In the genomic region with DNA sequence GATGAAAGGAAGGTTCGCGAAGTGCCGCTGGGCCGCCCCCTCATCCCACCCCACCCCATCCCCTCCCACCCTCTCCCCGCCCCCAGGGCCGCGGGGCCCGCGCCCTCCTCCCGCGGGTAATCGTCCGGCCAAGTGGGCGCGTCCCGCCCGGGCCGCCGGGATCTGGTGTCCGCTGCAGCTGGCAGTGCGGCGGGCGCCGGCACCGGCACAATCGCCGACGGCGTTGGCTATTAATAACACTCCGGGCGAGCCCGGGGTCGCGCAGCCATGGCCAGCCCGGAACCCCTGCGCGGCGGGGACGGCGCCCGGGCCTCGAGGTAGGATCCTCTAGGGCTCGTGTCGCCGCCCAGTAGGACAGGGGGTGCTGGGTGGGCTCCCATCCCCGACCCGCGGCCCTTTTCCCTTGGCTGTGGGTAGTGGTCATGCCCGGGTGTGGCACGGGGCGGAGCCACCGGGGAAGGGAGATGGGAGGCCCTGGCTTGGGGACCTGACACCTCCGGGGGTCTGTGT, we compare ENCODE assay signal across 8 mouse cellular contexts. TPM values are rescaled to one million over a fixed set of nuclear protein-coding genes. Genes with fewer than 3 reads are reported as not detected.
DNase-seq lines count a peak whose midpoint lies in the region; ATAC-seq lines count a peak whose summit lies in the region.

TSS of gene Sync (plus strand) at position 146 of the 510 bp plus-strand sequence.

- H3K4me2 ChIP-seq in intestine, embryonic 16.5 days (ENCODE audit: low read depth, low read length) = peak within 1 kb of the TSS; percentile 100
- H3K4me2 ChIP-seq in midbrain, embryonic 15.5 days = peak within 1 kb of the TSS; percentile 95

- 1% methylated on average over 41 of the region's 53 CpGs for WGBS in intestine, embryonic 16.5 days
- under 1% methylated on average over 47 of the region's 53 CpGs for WGBS in midbrain, embryonic 15.5 days

- H3K9ac ChIP-seq in intestine, embryonic 16.5 days (ENCODE audit: low read depth, low read length) = peak within 1 kb of the TSS; percentile 72
- peak within 1 kb of the TSS; percentile 51 for H3K9ac ChIP-seq in midbrain, embryonic 15.5 days

- ATAC-seq in intestine, embryonic 16.5 days = peak; percentile 49
- no peak; the same call in 1 of the 2 replicates for ATAC-seq in midbrain, embryonic 15.5 days (replicated peaks)
- no peak for ATAC-seq in megakaryocyte-erythroid progenitor cell, adult 5-6 weeks (replicated peaks; ENCODE audit: low FRiP score, low TSS enrichment, poor library complexity, severe bottlenecking)

- DNase-seq in left cerebral cortex, postnatal 4 days = peak; percentile 28
- no peak for DNase-seq in left cerebral cortex, postnatal 14 days (ENCODE audit: low spot score in 2 of 2)
- peak; percentile 56 to 58 for DNase-seq in adrenal gland, postnatal 36 days
- peak; percentile 63 to 74 for DNase-seq in gastrocnemius, postnatal 4 days (ENCODE audit: low spot score in 2 of 2)
- no peak for DNase-seq in right cerebral cortex, postnatal 4 days

- H3K36me3 ChIP-seq in intestine, embryonic 16.5 days (ENCODE audit: control insufficient read depth, insufficient read depth, low read length) = no peaks in the 10 kb centered on the region
- no peaks in the 10 kb centered on the region for H3K36me3 ChIP-seq in midbrain, embryonic 15.5 days (replicated peaks)

- H3K4me1 ChIP-seq in intestine, embryonic 16.5 days (ENCODE audit: control insufficient read depth, insufficient read depth, low read length) = peaks cover 18% of the 10 kb centered on the region
- peaks cover 18% of the 10 kb centered on the region for H3K4me1 ChIP-seq in midbrain, embryonic 15.5 days

- peak within 1 kb of the TSS; percentile 61 for H3K4me3 ChIP-seq in intestine, embryonic 16.5 days (ENCODE audit: low read length)
- peak within 1 kb of the TSS; percentile 50 for H3K4me3 ChIP-seq in midbrain, embryonic 15.5 days

- H3K27ac ChIP-seq in intestine, embryonic 16.5 days (ENCODE audit: low read length) = no peak within 1 kb of the TSS
- no peak within 1 kb of the TSS for H3K27ac ChIP-seq in midbrain, embryonic 15.5 days

- H3K9me3 ChIP-seq in intestine, embryonic 16.5 days (ENCODE audit: control insufficient read depth, low read length) = no peaks in the 10 kb centered on the region
- no peaks in the 10 kb centered on the region for H3K9me3 ChIP-seq in midbrain, embryonic 15.5 days

- peaks cover 8% of the 10 kb centered on the region; the same call in 1 of the 2 replicates for H3K27me3 ChIP-seq in intestine, embryonic 16.5 days (replicated peaks; ENCODE audit: control insufficient read depth, insufficient read depth, low read length)
- H3K27me3 ChIP-seq in midbrain, embryonic 15.5 days (replicated peaks) = peaks cover 8% of the 10 kb centered on the region

- intact Hi-C loops in left cerebral cortex, postnatal 4 days (cut with DNase I) = no loop called here
- intact Hi-C loops in left cerebral cortex, postnatal 14 days (cut with DNase I) = no loop called here

RNA-seq across cellular contexts. Expression of gene Sync, which starts in this region (rescaled TPM):
- 1 to 10 TPM in 1 of 2 experiments, under 1 TPM in 1; 0.58 to 1.6 TPM for total RNA-seq in left cerebral cortex, postnatal 4 days (2021)
- total RNA-seq in left cerebral cortex, postnatal 14 days (2021) = 1 to 10 TPM; 1.2 to 2.2 TPM
- under 1 TPM; 0.56 to 0.86 TPM for total RNA-seq in adrenal gland, postnatal 36 days (2021)
- 10 to 100 TPM; 77.8 to 78.7 TPM for total RNA-seq in gastrocnemius, postnatal 4 days (2021)
- polyA plus RNA-seq in intestine, embryonic 16.5 days (2015; fragmentation: Nextera tagmentation; extraction: Ambion mirVana) = 1.1 and 1.3 TPM in 2 replicates
- 0.50 and 0.86 TPM in 2 replicates for polyA plus RNA-seq in midbrain, embryonic 15.5 days (2015; fragmentation: Nextera tagmentation; extraction: Ambion mirVana)
- not detected in 2 replicates for total RNA-seq in megakaryocyte-erythroid progenitor cell, adult 5-6 weeks (2014; fragmentation: Nextera tagmentation)
- total RNA-seq in megakaryocyte-erythroid progenitor cell, adult 5-6 weeks (2017) = not detected in 2 replicates

Comparison
In these comparisons a context has a peak if more than half of its experiments do, and no peak if none do; other contexts are left out.
1. RNA of gene Sync (total RNA-seq): 77.8 to 78.7 TPM in gastrocnemius, postnatal 4 days; 1.2 to 2.2 TPM in left cerebral cortex, postnatal 14 days, 0.58 to 1.6 TPM in left cerebral cortex, postnatal 4 days, 0.56 to 0.86 TPM in adrenal gland, postnatal 36 days and not detected in megakaryocyte-erythroid progenitor cell, adult 5-6 weeks; every median in the first group is over 10 times any median in the second.
2. DNase-seq: peak in left cerebral cortex, postnatal 4 days (single experiment) and gastrocnemius, postnatal 4 days (2 of 2); none in left cerebral cortex, postnatal 14 days (0 of 2) and right cerebral cortex, postnatal 4 days (single experiment).
3. Peak in DNase-seq in adrenal gland, postnatal 36 days; RNA of the gene not detected or under 1 TPM.